Mouse (Mus musculus) urinary bladder, postnatal 4 days (tissue): ENCODE data around the gene Fat4.

ENCODE experiments used
- DNase-seq, 2 experiments: peaks; one replicate each; pipeline ENCODE4 v3.0.0; 2021 to 2022; ENCODE audit warnings: low spot score in 2 of 2

Gene Fat4

GRCm38 (mm10) chr3:38962328-38962727 is 75.6 kb downstream of the Fat4 start:
- no peak for DNase-seq

- DNase-seq, result no peak
Observed at GRCm38 (mm10) chr3:38967480-38967879, 80.7 kb downstream of the Fat4 start.

- DNase-seq, result no peak
Observed at GRCm38 (mm10) chr3:38986379-38986778, 99.6 kb downstream of the Fat4 start.

GRCm38 (mm10) chr3:38989181-38989580 is 102.4 kb downstream of the Fat4 start:
- DNase-seq, result no peak

GRCm38 (mm10) chr3:39000011-39000410 is 113.3 kb downstream of the Fat4 start:
- DNase-seq, result no peak

GRCm38 (mm10) chr3:39010544-39010943 is 123.8 kb downstream of the Fat4 start:
- DNase-seq, result no peak

- no peak for DNase-seq
Observed at GRCm38 (mm10) chr3:39017633-39018032, 130.9 kb downstream of the Fat4 start.

GRCm38 (mm10) chr3:39036113-39036512 is 149.4 kb downstream of the Fat4 start:
- DNase-seq, result no peak

GRCm38 (mm10) chr3:39046425-39046824 is 159.7 kb downstream of the Fat4 start:
- DNase-seq, result no peak

- DNase-seq, result no peak
Observed at GRCm38 (mm10) chr3:39047621-39048303, 161.0 kb downstream of the Fat4 start.

- DNase-seq, result no peak
Observed at GRCm38 (mm10) chr3:39048304-39048667, 161.5 kb downstream of the Fat4 start.

- no peak for DNase-seq
Observed at GRCm38 (mm10) chr3:39050130-39050529, 163.4 kb downstream of the Fat4 start.

- no peak for DNase-seq
Observed at GRCm38 (mm10) chr3:39053072-39053471, 166.3 kb downstream of the Fat4 start.
